ENCODE assay signal across 35 mouse cellular contexts in genomic region chr7:79744051-79744450, GRCm38 (mm10). TPM values are rescaled to one million over a fixed set of nuclear protein-coding genes. Genes with fewer than 3 reads are reported as not detected.
"Had no signal": no experiment of that assay in that cellular context is flagged by ENCODE, and none has a peak within 500 bp of the region (broad histone marks: within the 10 kb centered on the region; RNA-seq: fewer than 3 reads in every experiment).

No protein-coding gene starts in this region.

- H3K4me3 ChIP-seq: heart, embryonic 12.5 days; hindbrain, embryonic 12.5 days; intestine, embryonic 15.5 days; left cerebral cortex, adult 2 months; liver, embryonic 13.5 days had no signal

- H3K36me3 ChIP-seq: heart, embryonic 10.5 days; hindbrain, embryonic 12.5 days; intestine, embryonic 15.5 days; limb, embryonic 10.5 days; liver, embryonic 13.5 days had no signal

- H3K27me3 ChIP-seq: heart, embryonic 12.5 days; intestine, embryonic 15.5 days had no signal

- H3K27ac ChIP-seq: gastrocnemius, adult 2 months; heart, embryonic 10.5 days; hindbrain, embryonic 10.5 days; hindbrain, embryonic 12.5 days; hindbrain, embryonic 14.5 days; intestine, embryonic 15.5 days; left cerebral cortex, adult 2 months; limb, embryonic 10.5 days; limb, embryonic 12.5 days; liver, embryonic 13.5 days had no signal

- DNase-seq: gastrocnemius, adult 2 months; gastrocnemius, postnatal 10 days; gastrocnemius, postnatal 25 days; heart, adult 18-20 months; heart, postnatal 10 days; heart, postnatal 4 days; kidney, adult 18-20 months; kidney, adult 8-10 months; kidney, postnatal 10 days; kidney, postnatal 25 days; kidney, postnatal 4 days; liver; liver, embryonic 13.5 days had no signal

RNA-seq across cellular contexts. Expression of gene Wdr93, which starts 1.1 kb away (rescaled TPM):
- total RNA-seq: gastrocnemius, postnatal 25 days; granulocyte monocyte progenitor cell, adult 5-6 weeks; heart, adult 8-10 months had no signal
- polyA plus RNA-seq: liver, embryonic 11.5 days had no signal

RNA-seq across cellular contexts. Expression of gene Plin1, which starts 11.3 kb away (rescaled TPM):
- total RNA-seq: granulocyte monocyte progenitor cell, adult 5-6 weeks; left cerebral cortex, adult 2 months; left cerebral cortex, postnatal 25 days had no signal
- polyA plus RNA-seq: heart, embryonic 10.5 days; heart, embryonic 12.5 days; heart, embryonic 14.5 days; heart, embryonic 16.5 days; hindbrain, embryonic 10.5 days; hindbrain, embryonic 12.5 days; intestine, embryonic 15.5 days; intestine, postnatal 0 days; limb, embryonic 10.5 days; limb, embryonic 12.5 days; liver, embryonic 11.5 days; liver, embryonic 13.5 days had no signal

RNA-seq across cellular contexts. Expression of gene Mesp1, which starts 49.5 kb away (rescaled TPM):
- total RNA-seq: gastrocnemius, adult 2 months; gastrocnemius, postnatal 10 days; gastrocnemius, postnatal 25 days; gastrocnemius, postnatal 4 days; granulocyte monocyte progenitor cell, adult 5-6 weeks; heart, adult 18-20 months; heart, adult 8-10 months; heart, postnatal 10 days; heart, postnatal 25 days; heart, postnatal 4 days; layer of hippocampus, adult 8-10 months had no signal
- polyA plus RNA-seq: heart, embryonic 12.5 days; heart, embryonic 14.5 days; heart, embryonic 16.5 days; hindbrain, embryonic 10.5 days; hindbrain, embryonic 14.5 days; inflammation-experienced regulatory T-cells, adult 6 months; kidney, embryonic 14.5 days; kidney, embryonic 16.5 days; limb, embryonic 10.5 days; limb, embryonic 12.5 days; liver, embryonic 11.5 days; liver, embryonic 13.5 days had no signal
